ENCODE assay signal across 8 mouse cellular contexts in genomic region chr6:39286053-39286731, GRCm38 (mm10).
DNase-seq lines count a peak whose midpoint lies in the region; ATAC-seq lines count a peak whose summit lies in the region.

No protein-coding gene starts in this region.

- DNase-seq in ovary, postnatal 14 days (ENCODE audit: low spot score), result peak; percentile 29
- DNase-seq in ovary, postnatal 10 days (ENCODE audit: low spot score), result no peak
- peak; percentile 41 for DNase-seq in cerebellum, adult 9-11 months
- DNase-seq in kidney, adult 9 months, result peak; percentile 30
- no peak for DNase-seq in gastrocnemius, adult 18-20 months (ENCODE audit: low spot score)

- peak; percentile 68 for ATAC-seq in neutrophil, adult 5-6 weeks (ENCODE audit: extremely low read depth, insufficient number of reproducible peaks, low FRiP score, poor library complexity, severe bottlenecking)
- ATAC-seq in frontal cortex, adult (ENCODE audit: low TSS enrichment), result no peak
- no peak for ATAC-seq in monocyte, adult 5-6 weeks (replicated peaks; ENCODE audit: insufficient number of reproducible peaks, low FRiP score, low TSS enrichment, poor library complexity, severe bottlenecking)

Comparison
In these comparisons a context has a peak if more than half of its experiments do, and no peak if none do; other contexts are left out.
1. DNase-seq: peak in ovary, postnatal 14 days (single experiment), cerebellum, adult 9-11 months (single experiment) and kidney, adult 9 months (single experiment); none in ovary, postnatal 10 days (single experiment) and gastrocnemius, adult 18-20 months (single experiment).